Mouse (Mus musculus) 3134 (cell line): ENCODE results near the gene Ttc6.

Experiments used
- DNase-seq: peaks from one replicate; pipeline ENCODE4 v3.0.0-alpha.2; 2011; ENCODE audit warnings: low spot score; ENCODE audit not compliant: insufficient read length; ENCODE audit errors: extremely low read depth

Ttc6 gene

GRCm38 (mm10) chr12:57650677-57651076 lies 86.8 kb downstream of the Ttc6 start:
- DNase-seq: no peak

- no peak for DNase-seq
Measured at GRCm38 (mm10) chr12:57662986-57663674, 99.2 kb downstream of the Ttc6 start.

- DNase-seq: no peak
Measured at GRCm38 (mm10) chr12:57672414-57672813, 108.5 kb downstream of the Ttc6 start.

- DNase-seq: no peak
Measured at GRCm38 (mm10) chr12:57684967-57685423, 121.1 kb downstream of the Ttc6 start.

- no peak for DNase-seq
Measured at GRCm38 (mm10) chr12:57709966-57710365, 146.1 kb downstream of the Ttc6 start.

- no peak for DNase-seq
Measured at GRCm38 (mm10) chr12:57764720-57765119, 200.8 kb downstream of the Ttc6 start.

GRCm38 (mm10) chr12:57776290-57776997 lies 212.5 kb downstream of the Ttc6 start:
- DNase-seq: no peak

GRCm38 (mm10) chr12:57781926-57782325 lies 218.0 kb downstream of the Ttc6 start:
- DNase-seq: no peak

GRCm38 (mm10) chr12:57787471-57787870 lies 223.6 kb downstream of the Ttc6 start:
- DNase-seq: no peak
